Mouse (Mus musculus) left cerebral cortex, adult 18-20 months (tissue): ENCODE measurements around the gene Ctxn2. TPM values are rescaled to one million over a fixed set of nuclear protein-coding genes. Genes with fewer than 3 reads are reported as not detected.

ENCODE experiments used
- DNase-seq, 2 experiments: peaks; one replicate each; pipeline ENCODE4 v3.0.0; 2021 to 2022; ENCODE audit warnings: low spot score in 2 of 2, mixed read lengths in 1 of 2
- total RNA-seq, 2 experiments: library from RNA; stranded (reverse); gene quantifications; 2 replicates each; pipeline ENCODE4 v1.2.3; 2021

Ctxn2 gene
- total RNA-seq, 2 experiments from 2014 or later, result 10.0 to 13.8 TPM

GRCm38 (mm10) chr2:125189197-125189596, 52.7 kb downstream of the Ctxn2 start:
- DNase-seq, result peak; percentile 61 to 75

DNA sequence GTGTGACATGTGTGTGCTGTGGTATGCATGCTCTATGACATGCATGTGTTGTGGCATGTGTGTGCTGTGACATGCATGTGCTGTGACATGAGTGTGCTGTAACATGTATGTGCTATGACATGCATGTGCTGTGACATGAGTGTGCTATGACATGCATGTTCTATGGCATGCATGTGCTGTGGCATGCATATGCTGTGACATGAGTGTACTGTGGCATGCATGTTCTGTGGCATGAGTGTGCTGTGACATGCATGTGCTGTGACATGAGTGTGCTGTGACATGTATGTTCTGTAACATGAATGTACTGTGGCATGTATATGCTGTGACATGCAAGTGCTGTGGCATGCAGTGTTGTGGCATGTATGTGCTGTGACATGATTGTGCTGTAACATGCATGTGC, 56.4 kb downstream of the Ctxn2 start:
- DNase-seq, result no peak

- no peak for DNase-seq
Measured at GRCm38 (mm10) chr2:125196771-125197170, 60.3 kb downstream of the Ctxn2 start.

Other genes starting within 250 kb of the Ctxn2 start
- under 1 TPM; 0.42 to 0.49 TPM for gene Slc24a5, start 68.6 kb upstream of the Ctxn2 start, total RNA-seq
- gene Myef2, start 13.0 kb upstream of the Ctxn2 start, total RNA-seq, result 10 to 100 TPM; 81.9 to 90.5 TPM
- under 1 TPM in 1 of 2 experiments, not detected in 1; 0.09 TPM for gene Slc12a1, start 15.8 kb downstream of the Ctxn2 start, total RNA-seq
- gene Dut, start 110.5 kb downstream of the Ctxn2 start, total RNA-seq, result 10 to 100 TPM; 24.5 to 26.9 TPM